Mouse (Mus musculus) CD4-positive, CD25-positive, alpha-beta regulatory T cell, adult 2 months (primary cell): ENCODE results near the gene Gm12666.
"Not testable (repeated sequence)": the region's sequence is repeated elsewhere in the genome, so short reads cannot be mapped to it uniquely, and the experiment has no call there.

ENCODE experiments used
- DNase-seq: peaks from one replicate; pipeline ENCODE4 v3.0.0-alpha.2; 2012; ENCODE audit warnings: low read depth, low spot score

Gene Gm12666

DNA sequence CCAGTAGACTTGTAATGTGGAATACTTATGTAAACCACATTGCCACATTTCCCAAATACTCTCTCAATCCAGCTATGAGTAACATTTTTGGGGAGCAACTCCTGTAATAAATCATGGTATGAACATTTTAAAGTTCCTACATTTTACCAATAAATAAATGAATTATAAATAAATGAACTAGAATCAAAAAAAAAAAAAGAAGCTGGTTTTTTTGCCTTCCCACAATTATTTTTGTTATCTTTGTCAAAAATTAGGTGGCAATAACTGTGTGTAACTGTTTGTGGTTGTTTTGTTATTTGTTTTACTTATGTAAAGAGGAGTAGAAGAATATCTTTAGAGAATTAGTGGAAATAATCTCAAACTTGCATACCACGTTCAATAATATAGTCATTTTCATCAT lies at the start of gene Gm12666:
TSS of gene Gm12666 (minus strand) at position 101 of the 400 bp plus-strand sequence.
- DNase-seq, result not testable (repeated sequence)

DNA sequence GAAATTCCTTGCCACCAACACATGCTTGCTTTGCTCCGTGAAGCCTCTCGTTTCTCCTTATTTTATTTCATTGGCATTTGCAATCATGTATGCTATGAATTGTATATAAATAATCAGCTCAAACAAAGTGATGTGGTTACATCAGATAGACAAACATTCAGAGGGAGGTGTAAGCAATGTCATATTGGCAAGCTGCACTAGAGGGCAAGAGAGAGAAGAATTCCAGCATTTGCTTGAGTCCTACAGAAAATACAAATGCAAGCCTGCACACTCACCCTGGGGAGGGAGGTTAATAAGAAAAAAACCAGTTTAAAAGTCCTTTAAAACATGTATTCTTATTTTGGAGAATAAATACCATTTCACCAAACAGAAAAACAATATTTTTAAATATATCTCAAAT lies 34.8 kb upstream of the Gm12666 start:
- DNase-seq, result no peak

GRCm38 (mm10) chr4:92216286-92216685 lies 24.7 kb upstream of the Gm12666 start:
- DNase-seq, result no peak

GRCm38 (mm10) chr4:92152646-92153045 lies 38.9 kb downstream of the Gm12666 start:
- no peak for DNase-seq

GRCm38 (mm10) chr4:92147134-92147533 lies 44.4 kb downstream of the Gm12666 start, which contains the start of gene Izumo3:
TSS of gene Izumo3 (minus strand) at chr4:92147234.
- no peak for DNase-seq
